ENCODE assay signal across 8 mouse cellular contexts in genomic region chr6:42860222-42860819, GRCm38 (mm10). TPM values are rescaled to one million over a fixed set of nuclear protein-coding genes. Genes with fewer than 3 reads are reported as not detected.
DNase-seq lines count a peak whose midpoint lies in the region; ATAC-seq and TF ChIP-seq lines count a peak whose summit lies in the region.

No protein-coding gene starts in this region.

- no peak overlapping the region for H3K27ac ChIP-seq in MEL (ENCODE audit: control insufficient read depth, low read depth, low read length)
- H3K27ac ChIP-seq in limb, embryonic 14.5 days (replicated peaks; ENCODE audit: low read depth, low read length) = no peak overlapping the region

- TF ChIP-seq CTCF in MEL (IDR thresholded peaks at IDR 0.05 in 2 of 3, conservative IDR thresholded peaks at IDR 0.05 in 1 of 3; ENCODE audit: control insufficient read depth in 1 of 3, insufficient read depth in 1 of 3, low read depth in 2 of 3, low read length in 3 of 3, poor library complexity in 1 of 3, severe bottlenecking in 1 of 3) = peak; percentile 19 to 65 (median 52); a peak in 5 of 6 replicates

- no peak overlapping the region for H3K4me3 ChIP-seq in MEL (ENCODE audit: control insufficient read depth in 1 of 2, insufficient read depth in 1 of 2, low read depth in 2 of 2, low read length in 2 of 2)
- no peak overlapping the region for H3K4me3 ChIP-seq in limb, embryonic 14.5 days (replicated peaks; ENCODE audit: low read length)

- no peak for TF ChIP-seq POLR2A in MEL (IDR thresholded peaks at IDR 0.05; ENCODE audit: control insufficient read depth in 1 of 2, insufficient read depth in 1 of 2, low read depth in 1 of 2, low read length in 2 of 2, poor library complexity in 1 of 2)
- no peak for TF ChIP-seq POLR2A in limb, embryonic 14.5 days (IDR thresholded peaks at IDR 0.05; ENCODE audit: borderline replicate concordance, extremely low read depth, insufficient read depth, insufficient read length)

- H3K4me1 ChIP-seq in MEL (ENCODE audit: control insufficient read depth in 1 of 2, insufficient read depth in 2 of 2, low read length in 2 of 2) = no peaks in the 10 kb centered on the region
- H3K4me1 ChIP-seq in limb, embryonic 14.5 days (ENCODE audit: control insufficient read depth, insufficient read depth, low read length) = no peaks in the 10 kb centered on the region

- intact Hi-C loops in gastrocnemius, postnatal 36 days (cut with DNase I) = loop anchor here (5.0 kb wide), 1 partner anchor 248 kb away; no protein-coding TSS in a partner anchor

- DNase-seq in kidney, postnatal 10 days = peak; percentile 46
- no peak for DNase-seq in kidney, adult 11 months
- DNase-seq in MEL (ENCODE audit: low read depth, low spot score) = peak; percentile 67
- peak; percentile 38 to 42 for DNase-seq in cerebellum, adult 18-20 months
- peak; percentile 9 to 67 for DNase-seq in frontal cortex, postnatal 36 days (ENCODE audit: low spot score in 2 of 2)
- peak; percentile 67 for DNase-seq in limb, embryonic 14.5 days (ENCODE audit: low spot score)
- peak; percentile 10 to 72 for DNase-seq in right cerebral cortex, adult 2 months (ENCODE audit: low spot score in 2 of 2)
- no peak for DNase-seq in gastrocnemius, postnatal 36 days

- no peaks in the 10 kb centered on the region for H3K27me3 ChIP-seq in MEL (ENCODE audit: control insufficient read depth in 1 of 2, insufficient read depth in 2 of 2, low read length in 2 of 2)
- no peaks in the 10 kb centered on the region for H3K27me3 ChIP-seq in limb, embryonic 14.5 days (ENCODE audit: control insufficient read depth, insufficient read depth, low read length)

- peak; percentile 68 for TF ChIP-seq RAD21 in MEL (IDR thresholded peaks at IDR 0.05; ENCODE audit: low read depth, low read length)

- H3K36me3 ChIP-seq in MEL (ENCODE audit: control insufficient read depth in 1 of 2, insufficient read depth in 2 of 2, low read length in 2 of 2) = no peaks in the 10 kb centered on the region
- H3K36me3 ChIP-seq in limb, embryonic 14.5 days (ENCODE audit: control insufficient read depth, insufficient read depth, low read length) = no peaks in the 10 kb centered on the region

- H3K4me2 ChIP-seq in limb, embryonic 14.5 days (replicated peaks; ENCODE audit: low read depth, low read length, severe bottlenecking) = no peak overlapping the region

- WGBS in limb, embryonic 14.5 days = 12% methylated on average over 4 of the region's 4 CpGs

- no peaks in the 10 kb centered on the region for H3K9me3 ChIP-seq in MEL (replicated peaks; ENCODE audit: insufficient read depth, low read length)
- no peaks in the 10 kb centered on the region for H3K9me3 ChIP-seq in limb, embryonic 14.5 days (ENCODE audit: control insufficient read depth, low read length)

- TF ChIP-seq EP300 in MEL (IDR thresholded peaks at IDR 0.05; ENCODE audit: low read depth in 1 of 2, low read length in 2 of 2) = no peak

- H3K9ac ChIP-seq in MEL (ENCODE audit: control insufficient read depth, low read depth, low read length, poor library complexity, severe bottlenecking) = no peak overlapping the region
- no peak overlapping the region for H3K9ac ChIP-seq in limb, embryonic 14.5 days (ENCODE audit: low read depth, low read length, severe bottlenecking)

- H3K79me2 ChIP-seq in MEL (ENCODE audit: control insufficient read depth, insufficient read depth, low read length, poor library complexity) = no peaks in the 10 kb centered on the region

- no peak for ATAC-seq in limb, embryonic 14.5 days (ENCODE audit: low FRiP score, low read depth)

TF ChIP-seq in MEL, 35 proteins besides CTCF, POLR2A, EP300 and RAD21:
- TF ChIP-seq SMC3 (IDR thresholded peaks at IDR 0.05; ENCODE audit: low read depth, low read length) (peak; percentile 52), MXI1 (IDR thresholded peaks at IDR 0.05; ENCODE audit: low read depth, low read length) (no peak), ZC3H11A (IDR thresholded peaks at IDR 0.05; ENCODE audit: low read depth, low read length) (peak; percentile 33; the same call in 1 of the 2 replicates), ZNF384 (IDR thresholded peaks at IDR 0.05; ENCODE audit: low read depth, low read length) (peak; percentile 89)

RNA-seq across cellular contexts. Expression of gene Olfr449, which starts 26.1 kb away (rescaled TPM):
- total RNA-seq in MEL (2012; rRNA removed) = not detected in 2 replicates
- not detected for polyA plus RNA-seq in MEL (2012; ENCODE audit: insufficient read depth in 1 of 2, insufficient read length in 2 of 2, low read depth in 1 of 2, low replicate concordance in 2 of 2, missing spikeins in 1 of 2)
- not detected in 2 replicates for polyA plus RNA-seq in limb, embryonic 14.5 days (2012; rRNA removed)
- not detected in 2 replicates for polyA plus RNA-seq in limb, embryonic 14.5 days (2014; fragmentation: Nextera tagmentation; extraction: Ambion mirVana)
- total RNA-seq in gastrocnemius, postnatal 36 days (2021) = not detected

RNA-seq across cellular contexts. Expression of gene Olfr448, which starts 29.9 kb away (rescaled TPM):
- not detected in 2 replicates for total RNA-seq in MEL (2012; rRNA removed)
- not detected for polyA plus RNA-seq in MEL (2012; ENCODE audit: insufficient read depth in 1 of 2, insufficient read length in 2 of 2, low read depth in 1 of 2, low replicate concordance in 2 of 2, missing spikeins in 1 of 2)
- polyA plus RNA-seq in limb, embryonic 14.5 days (2012; rRNA removed) = not detected in 2 replicates
- polyA plus RNA-seq in limb, embryonic 14.5 days (2014; fragmentation: Nextera tagmentation; extraction: Ambion mirVana) = not detected in 2 replicates
- not detected for total RNA-seq in gastrocnemius, postnatal 36 days (2021)

RNA-seq across cellular contexts. Expression of gene Olfr447, which starts 48.4 kb away (rescaled TPM):
- not detected in 2 replicates for total RNA-seq in MEL (2012; rRNA removed)
- not detected for polyA plus RNA-seq in MEL (2012; ENCODE audit: insufficient read depth in 1 of 2, insufficient read length in 2 of 2, low read depth in 1 of 2, low replicate concordance in 2 of 2, missing spikeins in 1 of 2)
- polyA plus RNA-seq in limb, embryonic 14.5 days (2012; rRNA removed) = not detected in 2 replicates
- polyA plus RNA-seq in limb, embryonic 14.5 days (2014; fragmentation: Nextera tagmentation; extraction: Ambion mirVana) = not detected in 2 replicates
- not detected for total RNA-seq in gastrocnemius, postnatal 36 days (2021)

RNA-seq across cellular contexts. Expression of gene Olfr450, which starts 48.6 kb away (rescaled TPM):
- total RNA-seq in MEL (2012; rRNA removed) = not detected in 2 replicates
- polyA plus RNA-seq in MEL (2012; ENCODE audit: insufficient read depth in 1 of 2, insufficient read length in 2 of 2, low read depth in 1 of 2, low replicate concordance in 2 of 2, missing spikeins in 1 of 2) = not detected
- not detected in 2 replicates for polyA plus RNA-seq in limb, embryonic 14.5 days (2012; rRNA removed)
- polyA plus RNA-seq in limb, embryonic 14.5 days (2014; fragmentation: Nextera tagmentation; extraction: Ambion mirVana) = not detected in 2 replicates
- not detected for total RNA-seq in gastrocnemius, postnatal 36 days (2021)

Comparison
In these comparisons a context has a peak if more than half of its experiments do, and no peak if none do; other contexts are left out.
1. DNase-seq: peak in kidney, postnatal 10 days (single experiment), MEL (single experiment), cerebellum, adult 18-20 months (2 of 2), frontal cortex, postnatal 36 days (2 of 2), limb, embryonic 14.5 days (single experiment) and right cerebral cortex, adult 2 months (2 of 2); none in kidney, adult 11 months (single experiment) and gastrocnemius, postnatal 36 days (0 of 2).